Mouse (Mus musculus): ENCODE measurements around the gene Aff3. TPM values are rescaled to one million over a fixed set of nuclear protein-coding genes. Genes with fewer than 3 reads are reported as not detected.
A peak's percentile ranks its signal among the peaks of the same experiment; 100 is the strongest.

Gene Aff3
- polyA plus RNA-seq, 1 experiment from 2014 or later: 13.8 TPM

GRCm38 (mm10) chr1:38198393-38199029 lies 466.2 kb downstream of the Aff3 start:
- DNase-seq (ENCODE audit: low spot score) (no peak), ATAC-seq (ENCODE audit: low read depth) (no peak; the same call in 1 of the 2 replicates)
- no peak overlapping the region for H3K9ac ChIP-seq (ENCODE audit: low read depth, low read length)
- H3K36me3 ChIP-seq (ENCODE audit: control insufficient read depth, insufficient read depth, low read length): peaks cover 33% of the 10 kb centered on the region; the same call in 1 of the 2 replicates
- no peaks in the 10 kb centered on the region for H3K27me3 ChIP-seq (replicated peaks; ENCODE audit: control insufficient read depth, insufficient read depth, low read length)
- H3K4me3 ChIP-seq (ENCODE audit: low read depth, low read length): no peak overlapping the region
- H3K27ac ChIP-seq (replicated peaks; ENCODE audit: low read depth, low read length): no peak overlapping the region
- no peak overlapping the region for H3K4me2 ChIP-seq (ENCODE audit: low read depth, low read length)
- WGBS: 75% methylated on average over 15 of the region's 15 CpGs
- H3K9me3 ChIP-seq (ENCODE audit: control insufficient read depth, low read length): no peaks in the 10 kb centered on the region
- H3K4me1 ChIP-seq (ENCODE audit: control insufficient read depth, insufficient read depth, low read length): no peaks in the 10 kb centered on the region

- no peak overlapping the region for H3K27ac ChIP-seq (replicated peaks; ENCODE audit: low read depth, low read length)
- no peaks in the 10 kb centered on the region for H3K27me3 ChIP-seq (replicated peaks; ENCODE audit: control insufficient read depth, insufficient read depth, low read length)
- peaks cover 28% of the 10 kb centered on the region; the same call in 1 of the 2 replicates for H3K36me3 ChIP-seq (ENCODE audit: control insufficient read depth, insufficient read depth, low read length)
- ATAC-seq (ENCODE audit: low read depth) (no peak), DNase-seq (ENCODE audit: low spot score) (no peak)
- no peak overlapping the region for H3K4me3 ChIP-seq (ENCODE audit: low read depth, low read length)
- no peak overlapping the region for H3K9ac ChIP-seq (ENCODE audit: low read depth, low read length)
- H3K4me2 ChIP-seq (ENCODE audit: low read depth, low read length): no peak overlapping the region
- no peaks in the 10 kb centered on the region for H3K9me3 ChIP-seq (ENCODE audit: control insufficient read depth, low read length)
- H3K4me1 ChIP-seq (ENCODE audit: control insufficient read depth, insufficient read depth, low read length): no peaks in the 10 kb centered on the region
- WGBS: 90% methylated on average over 8 of the region's 8 CpGs
These were observed 467.5 kb downstream of the Aff3 start for GRCm38 (mm10) chr1:38197145-38197682.

DNA sequence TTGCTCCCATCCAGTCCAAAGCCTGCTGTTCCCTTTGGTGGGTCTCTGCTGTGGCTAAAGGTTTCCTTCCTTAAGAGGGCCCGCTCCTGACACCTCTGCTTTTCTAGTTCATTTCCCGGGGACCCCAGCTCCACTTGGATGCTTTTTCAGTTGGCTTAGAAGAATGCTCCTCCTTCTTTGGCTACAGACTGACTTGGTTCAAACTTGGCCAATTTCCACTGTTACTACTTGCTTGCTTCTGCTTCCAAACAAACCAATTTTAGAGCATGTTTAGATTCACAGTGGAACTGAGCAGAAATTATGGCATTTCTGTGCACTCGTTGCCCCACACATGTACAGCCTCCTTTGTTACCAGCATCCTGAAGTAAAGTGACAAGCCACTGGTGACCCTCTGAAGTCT lies 469.0 kb downstream of the Aff3 start:
- Histone ChIP-seq H3K4me1 (ENCODE audit: control insufficient read depth, insufficient read depth, low read length) (no peaks in the 10 kb centered on the region), H3K27ac (replicated peaks; ENCODE audit: low read depth, low read length) (no peak overlapping the region), H3K9me3 (ENCODE audit: control insufficient read depth, low read length) (no peaks in the 10 kb centered on the region), H3K4me3 (ENCODE audit: low read depth, low read length) (no peak overlapping the region), H3K27me3 (replicated peaks; ENCODE audit: control insufficient read depth, insufficient read depth, low read length) (no peaks in the 10 kb centered on the region), H3K9ac (ENCODE audit: low read depth, low read length) (no peak overlapping the region), H3K4me2 (ENCODE audit: low read depth, low read length) (no peak overlapping the region), H3K36me3 (ENCODE audit: control insufficient read depth, insufficient read depth, low read length) (peaks cover 31% of the 10 kb centered on the region; the same call in 1 of the 2 replicates)
- DNase-seq (ENCODE audit: low spot score) (no peak), ATAC-seq (ENCODE audit: low read depth) (no peak)
- 87% methylated on average over 3 of the region's 3 CpGs for WGBS

GRCm38 (mm10) chr1:38186227-38186545 lies 478.6 kb downstream of the Aff3 start:
- Histone ChIP-seq H3K9ac (ENCODE audit: low read depth, low read length) (no peak overlapping the region), H3K27me3 (replicated peaks; ENCODE audit: control insufficient read depth, insufficient read depth, low read length) (no peaks in the 10 kb centered on the region), H3K4me2 (ENCODE audit: low read depth, low read length) (no peak overlapping the region), H3K4me1 (ENCODE audit: control insufficient read depth, insufficient read depth, low read length) (no peaks in the 10 kb centered on the region), H3K36me3 (ENCODE audit: control insufficient read depth, insufficient read depth, low read length) (peaks cover 46% of the 10 kb centered on the region; the same call in 1 of the 2 replicates), H3K4me3 (ENCODE audit: low read depth, low read length) (no peak overlapping the region), H3K9me3 (ENCODE audit: control insufficient read depth, low read length) (no peaks in the 10 kb centered on the region), H3K27ac (replicated peaks; ENCODE audit: low read depth, low read length) (no peak overlapping the region)
- ATAC-seq (ENCODE audit: low read depth): no peak
- no peak for DNase-seq (ENCODE audit: low spot score)
- WGBS: 83% methylated on average over 5 of the region's 5 CpGs

- Histone ChIP-seq H3K27me3 (replicated peaks; ENCODE audit: control insufficient read depth, insufficient read depth, low read length) (no peaks in the 10 kb centered on the region), H3K9me3 (ENCODE audit: control insufficient read depth, low read length) (no peaks in the 10 kb centered on the region), H3K4me2 (ENCODE audit: low read depth, low read length) (no peak overlapping the region), H3K4me3 (ENCODE audit: low read depth, low read length) (no peak overlapping the region), H3K36me3 (ENCODE audit: control insufficient read depth, insufficient read depth, low read length) (peaks cover 47% of the 10 kb centered on the region; the same call in 1 of the 2 replicates), H3K9ac (ENCODE audit: low read depth, low read length) (no peak overlapping the region), H3K4me1 (ENCODE audit: control insufficient read depth, insufficient read depth, low read length) (no peaks in the 10 kb centered on the region), H3K27ac (replicated peaks; ENCODE audit: low read depth, low read length) (no peak overlapping the region)
- ATAC-seq (ENCODE audit: low read depth): 0 out of 2 replicates have a peak, but pooled peaks have one; percentile 44
- peak; percentile 84 for DNase-seq (ENCODE audit: low spot score)
- 46% methylated on average over 17 of the region's 17 CpGs for WGBS
These were observed 479.1 kb downstream of the Aff3 start for GRCm38 (mm10) chr1:38185517-38186226.

- no peak overlapping the region for H3K27ac ChIP-seq (replicated peaks; ENCODE audit: low read depth, low read length)
- no peaks in the 10 kb centered on the region for H3K27me3 ChIP-seq (replicated peaks; ENCODE audit: control insufficient read depth, insufficient read depth, low read length)
- no peak overlapping the region for H3K4me3 ChIP-seq (ENCODE audit: low read depth, low read length)
- DNase-seq (ENCODE audit: low spot score) (peak; percentile 74), ATAC-seq (ENCODE audit: low read depth) (peak; percentile 86)
- H3K9ac ChIP-seq (ENCODE audit: low read depth, low read length): no peak overlapping the region
- peaks cover 46% of the 10 kb centered on the region; the same call in 1 of the 2 replicates for H3K36me3 ChIP-seq (ENCODE audit: control insufficient read depth, insufficient read depth, low read length)
- no peak overlapping the region for H3K4me2 ChIP-seq (ENCODE audit: low read depth, low read length)
- no peaks in the 10 kb centered on the region for H3K9me3 ChIP-seq (ENCODE audit: control insufficient read depth, low read length)
- WGBS: 58% methylated on average over 15 of the region's 15 CpGs
- H3K4me1 ChIP-seq (ENCODE audit: control insufficient read depth, insufficient read depth, low read length): no peaks in the 10 kb centered on the region
These were observed 483.7 kb downstream of the Aff3 start for GRCm38 (mm10) chr1:38181020-38181550.

- no peak overlapping the region for H3K27ac ChIP-seq (replicated peaks; ENCODE audit: low read depth, low read length)
- no peaks in the 10 kb centered on the region for H3K9me3 ChIP-seq (ENCODE audit: control insufficient read depth, low read length)
- H3K4me1 ChIP-seq (ENCODE audit: control insufficient read depth, insufficient read depth, low read length): no peaks in the 10 kb centered on the region
- H3K27me3 ChIP-seq (replicated peaks; ENCODE audit: control insufficient read depth, insufficient read depth, low read length): no peaks in the 10 kb centered on the region
- ATAC-seq (ENCODE audit: low read depth): no peak
- H3K9ac ChIP-seq (ENCODE audit: low read depth, low read length): no peak overlapping the region
- H3K4me3 ChIP-seq (ENCODE audit: low read depth, low read length): no peak overlapping the region
- H3K4me2 ChIP-seq (ENCODE audit: low read depth, low read length): no peak overlapping the region
- WGBS: 95% methylated on average over 8 of the region's 8 CpGs
- no peak for DNase-seq (ENCODE audit: low spot score)
- peaks cover 41% of the 10 kb centered on the region; the same call in 1 of the 2 replicates for H3K36me3 ChIP-seq (ENCODE audit: control insufficient read depth, insufficient read depth, low read length)
These were observed 485.8 kb downstream of the Aff3 start for GRCm38 (mm10) chr1:38178929-38179328.

- no peak for DNase-seq (ENCODE audit: low spot score)
- no peak for ATAC-seq (ENCODE audit: low read depth)
- H3K27me3 ChIP-seq (replicated peaks; ENCODE audit: control insufficient read depth, insufficient read depth, low read length): no peaks in the 10 kb centered on the region
- no peak overlapping the region for H3K9ac ChIP-seq (ENCODE audit: low read depth, low read length)
- H3K9me3 ChIP-seq (ENCODE audit: control insufficient read depth, low read length): no peaks in the 10 kb centered on the region
- no peaks in the 10 kb centered on the region; the same call in 1 of the 2 replicates for H3K4me1 ChIP-seq (ENCODE audit: control insufficient read depth, insufficient read depth, low read length)
- WGBS: 90% methylated on average over 7 of the region's 7 CpGs
- no peak overlapping the region for H3K27ac ChIP-seq (replicated peaks; ENCODE audit: low read depth, low read length)
- H3K4me2 ChIP-seq (ENCODE audit: low read depth, low read length): no peak overlapping the region
- peaks cover 21% of the 10 kb centered on the region; the same call in 1 of the 2 replicates for H3K36me3 ChIP-seq (ENCODE audit: control insufficient read depth, insufficient read depth, low read length)
- H3K4me3 ChIP-seq (ENCODE audit: low read depth, low read length): no peak overlapping the region
These were observed 488.7 kb downstream of the Aff3 start for GRCm38 (mm10) chr1:38176077-38176476.

Data from embryonic facial prominence, embryonic 14.5 days (tissue).